ENCODE assay signal across 20 mouse cellular contexts in genomic region chr3:156690059-156690605, GRCm38 (mm10).
DNase-seq lines count a peak whose midpoint lies in the region; ATAC-seq lines count a peak whose summit lies in the region.
"Had no signal": no experiment of that assay in that cellular context is flagged by ENCODE, and none has a peak within 500 bp of the region (broad histone marks: within the 10 kb centered on the region; RNA-seq: fewer than 3 reads in every experiment).

No protein-coding gene starts in this region.

- H3K9me3 ChIP-seq in neural tube, embryonic 15.5 days (replicated peaks): no peaks in the 10 kb centered on the region
- no peaks in the 10 kb centered on the region for H3K9me3 ChIP-seq in midbrain, embryonic 11.5 days (ENCODE audit: control insufficient read depth, low read length)
- H3K9me3 ChIP-seq: embryonic facial prominence, embryonic 10.5 days; forebrain, embryonic 13.5 days; heart, embryonic 15.5 days; hindbrain, embryonic 12.5 days; lung, embryonic 15.5 days; midbrain, embryonic 12.5 days; neural tube, embryonic 13.5 days had no signal

- ATAC-seq in neural tube, embryonic 15.5 days (ENCODE audit: low FRiP score): no peak
- no peak for ATAC-seq in midbrain, embryonic 11.5 days (ENCODE audit: low FRiP score)
- ATAC-seq: forebrain, embryonic 13.5 days; liver, embryonic 12.5 days had no signal

- intact Hi-C loops in left cerebral cortex, postnatal 25 days (cut with DNase I): no loop called here

- H3K36me3 ChIP-seq in neural tube, embryonic 15.5 days: no peaks in the 10 kb centered on the region
- H3K36me3 ChIP-seq in midbrain, embryonic 11.5 days (ENCODE audit: control insufficient read depth, insufficient read depth, low read length): no peaks in the 10 kb centered on the region
- H3K36me3 ChIP-seq: embryonic facial prominence, embryonic 10.5 days; heart, embryonic 15.5 days; hindbrain, embryonic 12.5 days; liver, embryonic 12.5 days; lung, embryonic 15.5 days; midbrain, embryonic 12.5 days; neural tube, embryonic 13.5 days had no signal

- H3K4me3 ChIP-seq in neural tube, embryonic 15.5 days (replicated peaks): no peak overlapping the region
- H3K4me3 ChIP-seq in midbrain, embryonic 11.5 days (ENCODE audit: low read depth, low read length): no peak overlapping the region
- H3K4me3 ChIP-seq: embryonic facial prominence, embryonic 10.5 days; forebrain, embryonic 13.5 days; gastrocnemius, adult 2 months; heart, embryonic 15.5 days; hindbrain, embryonic 12.5 days; liver, embryonic 12.5 days; lung, embryonic 15.5 days; midbrain, embryonic 12.5 days; neural tube, embryonic 13.5 days had no signal

- H3K4me1 ChIP-seq in neural tube, embryonic 15.5 days: no peaks in the 10 kb centered on the region
- no peaks in the 10 kb centered on the region for H3K4me1 ChIP-seq in midbrain, embryonic 11.5 days (ENCODE audit: control insufficient read depth, insufficient read depth, low read length)
- H3K4me1 ChIP-seq: embryonic facial prominence, embryonic 10.5 days; forebrain, embryonic 13.5 days; heart, embryonic 15.5 days; hindbrain, embryonic 12.5 days; liver, embryonic 12.5 days; lung, embryonic 15.5 days; midbrain, embryonic 12.5 days; neural tube, embryonic 13.5 days had no signal

- H3K4me2 ChIP-seq in neural tube, embryonic 15.5 days: no peak overlapping the region
- no peak overlapping the region for H3K4me2 ChIP-seq in midbrain, embryonic 11.5 days
- H3K4me2 ChIP-seq: forebrain, embryonic 13.5 days; heart, embryonic 15.5 days; hindbrain, embryonic 12.5 days; liver, embryonic 12.5 days; lung, embryonic 15.5 days; midbrain, embryonic 12.5 days; neural tube, embryonic 13.5 days had no signal

- no peak overlapping the region for H3K27ac ChIP-seq in neural tube, embryonic 15.5 days (replicated peaks)
- no peak overlapping the region for H3K27ac ChIP-seq in midbrain, embryonic 11.5 days (ENCODE audit: low read depth, low read length)
- H3K27ac ChIP-seq: embryonic facial prominence, embryonic 10.5 days; forebrain, embryonic 13.5 days; gastrocnemius, adult 2 months; heart, embryonic 15.5 days; hindbrain, embryonic 12.5 days; liver, embryonic 12.5 days; lung, embryonic 15.5 days; macrophage; midbrain, embryonic 12.5 days; neural tube, embryonic 13.5 days had no signal

- H3K27me3 ChIP-seq in neural tube, embryonic 15.5 days (replicated peaks): no peaks in the 10 kb centered on the region
- H3K27me3 ChIP-seq in midbrain, embryonic 11.5 days (ENCODE audit: control insufficient read depth, insufficient read depth, low read length): no peaks in the 10 kb centered on the region
- H3K27me3 ChIP-seq: forebrain, embryonic 13.5 days; heart, embryonic 15.5 days; hindbrain, embryonic 12.5 days; liver, embryonic 12.5 days; lung, embryonic 15.5 days; midbrain, embryonic 12.5 days; neural tube, embryonic 13.5 days had no signal

- 93% methylated on average over 5 of the region's 5 CpGs for WGBS in neural tube, embryonic 15.5 days
- 86% methylated on average over 5 of the region's 5 CpGs for WGBS in midbrain, embryonic 11.5 days

- H3K9ac ChIP-seq in neural tube, embryonic 15.5 days (replicated peaks): no peak overlapping the region
- H3K9ac ChIP-seq in midbrain, embryonic 11.5 days (ENCODE audit: low read length): no peak overlapping the region
- H3K9ac ChIP-seq: forebrain, embryonic 13.5 days; heart, embryonic 15.5 days; hindbrain, embryonic 12.5 days; liver, embryonic 12.5 days; lung, embryonic 15.5 days; midbrain, embryonic 12.5 days; neural tube, embryonic 13.5 days had no signal

- DNase-seq in layer of hippocampus, adult 9-11 months: peak; percentile 45
- DNase-seq in layer of hippocampus, adult 9-10 months (ENCODE audit: low spot score): no peak
- DNase-seq in cerebellum, adult 9-11 months: peak; percentile 70
- DNase-seq in left cerebral cortex, postnatal 25 days (ENCODE audit: low spot score in 2 of 2): peak; percentile 26 to 84
- DNase-seq in right cerebral cortex, postnatal 4 days: peak; percentile 5
- no peak for DNase-seq in midbrain, embryonic 11.5 days (ENCODE audit: low spot score, missing footprints)
- no peak for DNase-seq in Muller cell, postnatal 12 days (ENCODE audit: inconsistent ontology term)
- DNase-seq: gastrocnemius, adult 2 months; heart, adult 18-20 months; thymus, postnatal 36 days had no signal

Comparison
In these comparisons a context has a peak if more than half of its experiments do, and no peak if none do; other contexts are left out.
1. DNase-seq: peak in layer of hippocampus, adult 9-11 months (single experiment), cerebellum, adult 9-11 months (single experiment), left cerebral cortex, postnatal 25 days (2 of 2) and right cerebral cortex, postnatal 4 days (single experiment); none in layer of hippocampus, adult 9-10 months (single experiment), midbrain, embryonic 11.5 days (single experiment) and Muller cell, postnatal 12 days (single experiment).